Mouse (Mus musculus): ENCODE data around the gene Dbx1. TPM values are rescaled to one million over a fixed set of nuclear protein-coding genes. Genes with fewer than 3 reads are reported as not detected.
A peak's percentile ranks its signal among the peaks of the same experiment; 100 is the strongest.

The Dbx1 gene
- polyA plus RNA-seq, 1 experiment from 2014 or later, result not detected

DNA sequence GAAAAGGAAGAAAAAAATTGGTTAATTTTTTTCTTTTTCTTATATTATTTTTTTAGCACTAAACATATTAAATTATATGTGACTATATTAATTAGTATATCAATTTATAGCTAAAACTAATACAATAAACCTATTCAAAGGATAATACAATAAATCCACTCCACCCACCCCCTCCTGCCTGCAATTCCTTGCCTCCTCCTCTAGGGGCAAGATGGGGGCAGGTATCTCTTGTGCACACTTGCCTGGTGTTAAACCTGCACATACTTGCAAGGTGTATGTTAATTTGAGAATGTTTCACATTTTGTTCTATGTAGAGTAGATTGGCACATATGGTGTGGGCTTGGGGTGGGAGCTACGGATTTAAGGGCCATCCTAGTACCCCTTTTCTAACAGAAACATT lies 16.5 kb downstream of the Dbx1 start:
- ATAC-seq (ENCODE audit: extremely low read depth, insufficient number of reproducible peaks, low FRiP score, low TSS enrichment), result no peak
- H3K4me1 ChIP-seq, result no peaks in the 10 kb centered on the region
- H3K27me3 ChIP-seq (replicated peaks), result peaks cover 57% of the 10 kb centered on the region
- H3K9me3 ChIP-seq, result no peaks in the 10 kb centered on the region
- WGBS, result 72% methylated on average over 1 of the region's 1 CpGs
- no peaks in the 10 kb centered on the region for H3K36me3 ChIP-seq
- no peak overlapping the region for H3K4me3 ChIP-seq
- no peak overlapping the region for H3K9ac ChIP-seq
- no peak overlapping the region for H3K27ac ChIP-seq (replicated peaks)
- no peak overlapping the region for H3K4me2 ChIP-seq

- Histone ChIP-seq H3K9ac (no peak overlapping the region), H3K9me3 (no peaks in the 10 kb centered on the region), H3K27ac (replicated peaks) (no peak overlapping the region), H3K4me1 (no peaks in the 10 kb centered on the region), H3K27me3 (replicated peaks) (peaks cover 38% of the 10 kb centered on the region), H3K4me3 (no peak overlapping the region), H3K4me2 (no peak overlapping the region), H3K36me3 (no peaks in the 10 kb centered on the region)
- 83% methylated on average over 4 of the region's 4 CpGs for WGBS
- no peak for ATAC-seq (ENCODE audit: extremely low read depth, insufficient number of reproducible peaks, low FRiP score, low TSS enrichment)
Observed at GRCm38 (mm10) chr7:49617087-49617486, 19.6 kb downstream of the Dbx1 start.

GRCm38 (mm10) chr7:49616258-49616735 lies 20.4 kb downstream of the Dbx1 start:
- no peak; the same call in 1 of the 2 replicates for ATAC-seq (ENCODE audit: extremely low read depth, insufficient number of reproducible peaks, low FRiP score, low TSS enrichment)

DNA sequence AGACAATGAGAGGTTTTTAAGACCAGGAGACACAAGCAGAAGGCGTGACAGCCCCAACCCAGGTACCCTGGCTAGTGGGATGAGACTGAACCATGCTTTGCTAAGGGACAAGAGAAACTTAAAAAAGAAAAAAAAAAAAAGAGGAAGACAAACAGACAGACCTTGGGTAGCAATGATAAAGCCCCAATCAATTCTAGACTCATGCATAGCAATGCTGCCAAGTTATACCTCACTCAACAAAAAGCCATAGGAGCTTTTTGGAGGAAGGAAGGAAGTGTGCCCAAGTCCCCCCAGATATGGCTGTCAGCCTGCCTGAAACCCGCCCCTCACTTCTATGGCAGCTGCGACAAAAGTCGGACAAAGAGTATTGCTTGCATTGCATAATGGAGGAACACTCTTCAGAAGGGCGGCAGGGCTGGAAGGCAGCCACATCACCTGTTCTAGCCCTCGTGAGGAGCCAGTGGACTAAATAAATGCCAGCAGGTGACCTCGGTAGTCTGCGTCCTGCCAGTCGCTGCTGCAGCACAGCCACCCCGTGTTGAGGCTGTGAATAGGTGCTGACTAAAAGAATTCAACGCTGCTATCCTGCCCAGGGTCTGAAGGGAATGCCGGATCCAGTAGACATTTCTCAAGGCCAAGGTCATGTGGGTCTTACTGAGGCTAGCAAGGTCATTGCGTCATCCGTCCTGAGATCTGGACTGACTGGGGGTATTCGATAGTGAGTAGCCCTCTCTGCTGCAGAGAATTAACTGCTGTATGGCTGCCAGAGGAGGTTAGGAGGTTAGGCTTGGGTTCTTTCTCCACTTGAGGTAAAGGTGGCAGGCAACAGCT lies 31.5 kb downstream of the Dbx1 start:
- Histone ChIP-seq H3K9ac (no peak overlapping the region), H3K36me3 (peaks cover 83% of the 10 kb centered on the region), H3K27ac (replicated peaks) (peak overlapping the region; percentile 32), H3K27me3 (replicated peaks) (no peaks in the 10 kb centered on the region), H3K4me1 (peaks cover 5% of the 10 kb centered on the region; the same call in 1 of the 2 replicates), H3K4me3 (no peak overlapping the region), H3K4me2 (no peak overlapping the region), H3K9me3 (no peaks in the 10 kb centered on the region)
- 73% methylated on average over 15 of the region's 15 CpGs for WGBS
- ATAC-seq (ENCODE audit: extremely low read depth, insufficient number of reproducible peaks, low FRiP score, low TSS enrichment), result no peak

More at GRCm38 (mm10) chr7:49616258-49616735, 20.4 kb downstream of the Dbx1 start:
- WGBS, result 7% methylated on average over 5 of the region's 7 CpGs
- Histone ChIP-seq H3K4me3 (no peak overlapping the region), H3K27me3 (replicated peaks) (peaks cover 35% of the 10 kb centered on the region), H3K9ac (no peak overlapping the region), H3K4me1 (no peaks in the 10 kb centered on the region), H3K4me2 (peak overlapping the region; percentile 47), H3K9me3 (no peaks in the 10 kb centered on the region), H3K36me3 (no peaks in the 10 kb centered on the region), H3K27ac (replicated peaks) (no peak overlapping the region)

GRCm38 (mm10) chr7:49604244-49604643 lies 32.4 kb downstream of the Dbx1 start:
- Histone ChIP-seq H3K36me3 (peaks cover 93% of the 10 kb centered on the region), H3K4me3 (no peak overlapping the region), H3K27me3 (replicated peaks) (no peaks in the 10 kb centered on the region), H3K27ac (replicated peaks) (no peak overlapping the region), H3K4me2 (no peak overlapping the region), H3K4me1 (peaks cover 14% of the 10 kb centered on the region), H3K9me3 (no peaks in the 10 kb centered on the region), H3K9ac (no peak overlapping the region)
- no peak for ATAC-seq (ENCODE audit: extremely low read depth, insufficient number of reproducible peaks, low FRiP score, low TSS enrichment)
- 85% methylated on average over 14 of the region's 14 CpGs for WGBS

DNA sequence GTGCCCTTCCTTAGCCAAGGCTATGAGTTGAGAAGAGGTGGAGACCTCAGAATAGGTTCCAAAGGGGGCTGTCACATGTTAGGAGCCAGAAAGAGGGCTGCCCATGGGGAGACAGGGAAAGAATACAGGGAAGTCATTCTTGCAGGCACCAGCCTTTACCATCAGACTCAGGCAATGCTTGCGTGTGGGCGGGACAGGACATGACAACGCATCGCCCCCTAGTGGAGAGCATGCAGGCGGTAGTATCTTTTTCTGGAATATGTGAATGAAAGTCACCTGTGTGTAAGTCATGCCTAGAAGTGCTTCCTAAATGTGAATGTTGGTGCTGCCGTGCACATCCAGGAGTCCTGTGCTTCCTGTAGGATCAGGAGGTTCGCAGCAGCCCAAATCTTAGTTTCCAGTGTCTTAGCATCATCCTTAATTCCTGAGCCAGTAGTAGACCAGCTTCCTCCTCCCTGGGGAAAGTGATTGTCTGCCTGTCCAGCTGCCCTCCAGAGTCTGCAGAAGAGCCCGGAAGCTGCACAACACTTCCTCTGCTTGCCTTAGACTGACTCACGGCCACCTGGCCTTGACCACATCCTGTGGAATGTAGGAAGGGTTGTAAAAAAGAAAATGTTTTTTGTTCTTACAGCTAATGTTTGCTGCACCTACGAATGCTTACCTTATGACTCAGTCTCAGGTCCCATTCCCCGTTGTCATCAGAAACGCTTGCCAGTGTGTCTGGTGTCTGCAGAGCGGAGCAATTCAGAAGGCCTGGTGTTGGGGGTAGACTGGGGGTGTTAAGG lies 35.3 kb downstream of the Dbx1 start:
- 45% methylated on average over 13 of the region's 13 CpGs for WGBS
- H3K27ac ChIP-seq (replicated peaks), result 0 out of 2 replicates have a peak overlapping the region, but pooled peaks have one; percentile 4
- no peak overlapping the region for H3K4me2 ChIP-seq
- peaks cover 99% of the 10 kb centered on the region for H3K36me3 ChIP-seq
- H3K9ac ChIP-seq, result no peak overlapping the region
- no peak overlapping the region for H3K4me3 ChIP-seq
- ATAC-seq (ENCODE audit: extremely low read depth, insufficient number of reproducible peaks, low FRiP score, low TSS enrichment), result no peak
- peaks cover 29% of the 10 kb centered on the region for H3K4me1 ChIP-seq
- no peaks in the 10 kb centered on the region for H3K27me3 ChIP-seq (replicated peaks)
- no peaks in the 10 kb centered on the region for H3K9me3 ChIP-seq

- Histone ChIP-seq H3K9ac (no peak overlapping the region), H3K27me3 (replicated peaks) (no peaks in the 10 kb centered on the region), H3K9me3 (no peaks in the 10 kb centered on the region), H3K36me3 (peaks cover 99% of the 10 kb centered on the region), H3K4me2 (no peak overlapping the region), H3K4me3 (no peak overlapping the region), H3K27ac (replicated peaks) (peak overlapping the region; percentile 21; the same call in 1 of the 2 replicates), H3K4me1 (peaks cover 29% of the 10 kb centered on the region)
- 63% methylated on average over 3 of the region's 3 CpGs for WGBS
- ATAC-seq (ENCODE audit: extremely low read depth, insufficient number of reproducible peaks, low FRiP score, low TSS enrichment), result no peak
Observed at GRCm38 (mm10) chr7:49599950-49600349, 36.7 kb downstream of the Dbx1 start.

GRCm38 (mm10) chr7:49598225-49598624 lies 38.4 kb downstream of the Dbx1 start:
- H3K9me3 ChIP-seq, result no peaks in the 10 kb centered on the region
- no peak overlapping the region for H3K27ac ChIP-seq (replicated peaks)
- WGBS, result 89% methylated on average over 13 of the region's 13 CpGs
- H3K4me1 ChIP-seq, result peaks cover 29% of the 10 kb centered on the region
- H3K27me3 ChIP-seq (replicated peaks), result no peaks in the 10 kb centered on the region
- H3K9ac ChIP-seq, result no peak overlapping the region
- ATAC-seq (ENCODE audit: extremely low read depth, insufficient number of reproducible peaks, low FRiP score, low TSS enrichment), result no peak
- H3K36me3 ChIP-seq, result peaks cover 99% of the 10 kb centered on the region
- no peak overlapping the region for H3K4me2 ChIP-seq
- no peak overlapping the region for H3K4me3 ChIP-seq

- no peak overlapping the region for H3K4me2 ChIP-seq
- no peaks in the 10 kb centered on the region for H3K27me3 ChIP-seq (replicated peaks)
- H3K9me3 ChIP-seq, result no peaks in the 10 kb centered on the region
- no peak overlapping the region for H3K4me3 ChIP-seq
- WGBS, result 80% methylated on average over 3 of the region's 3 CpGs
- H3K27ac ChIP-seq (replicated peaks), result no peak overlapping the region
- H3K4me1 ChIP-seq, result peaks cover 29% of the 10 kb centered on the region
- no peak overlapping the region for H3K9ac ChIP-seq
- no peak for ATAC-seq (ENCODE audit: extremely low read depth, insufficient number of reproducible peaks, low FRiP score, low TSS enrichment)
- H3K36me3 ChIP-seq, result peaks cover 99% of the 10 kb centered on the region
Observed at GRCm38 (mm10) chr7:49597776-49598175, 38.9 kb downstream of the Dbx1 start.

GRCm38 (mm10) chr7:49589635-49590034 lies 47.0 kb downstream of the Dbx1 start:
- Histone ChIP-seq H3K27ac (replicated peaks) (no peak overlapping the region), H3K9ac (no peak overlapping the region), H3K4me3 (no peak overlapping the region), H3K4me1 (no peaks in the 10 kb centered on the region), H3K4me2 (no peak overlapping the region), H3K36me3 (peaks cover 100% of the 10 kb centered on the region), H3K27me3 (replicated peaks) (no peaks in the 10 kb centered on the region), H3K9me3 (no peaks in the 10 kb centered on the region)
- no peak for ATAC-seq (ENCODE audit: extremely low read depth, insufficient number of reproducible peaks, low FRiP score, low TSS enrichment)
- WGBS, result 85% methylated on average over 8 of the region's 8 CpGs

GRCm38 (mm10) chr7:49586530-49587120 lies 50.0 kb downstream of the Dbx1 start:
- Histone ChIP-seq H3K9ac (no peak overlapping the region), H3K36me3 (peaks cover 100% of the 10 kb centered on the region), H3K27ac (replicated peaks) (no peak overlapping the region), H3K4me1 (no peaks in the 10 kb centered on the region), H3K9me3 (no peaks in the 10 kb centered on the region), H3K4me3 (no peak overlapping the region), H3K4me2 (no peak overlapping the region), H3K27me3 (replicated peaks) (no peaks in the 10 kb centered on the region)
- no peak for ATAC-seq (ENCODE audit: extremely low read depth, insufficient number of reproducible peaks, low FRiP score, low TSS enrichment)
- 71% methylated on average over 5 of the region's 5 CpGs for WGBS
